Mouse (Mus musculus): ENCODE results near the gene Strn3. TPM values are rescaled to one million over a fixed set of nuclear protein-coding genes. Genes with fewer than 3 reads are reported as not detected.
"Not testable (repeated sequence)": the region's sequence is repeated elsewhere in the genome, so short reads cannot be mapped to it uniquely, and the experiment has no call there.

Strn3 gene
- polyA plus RNA-seq, 1 experiment from 2014 or later = 34.4 TPM

DNA sequence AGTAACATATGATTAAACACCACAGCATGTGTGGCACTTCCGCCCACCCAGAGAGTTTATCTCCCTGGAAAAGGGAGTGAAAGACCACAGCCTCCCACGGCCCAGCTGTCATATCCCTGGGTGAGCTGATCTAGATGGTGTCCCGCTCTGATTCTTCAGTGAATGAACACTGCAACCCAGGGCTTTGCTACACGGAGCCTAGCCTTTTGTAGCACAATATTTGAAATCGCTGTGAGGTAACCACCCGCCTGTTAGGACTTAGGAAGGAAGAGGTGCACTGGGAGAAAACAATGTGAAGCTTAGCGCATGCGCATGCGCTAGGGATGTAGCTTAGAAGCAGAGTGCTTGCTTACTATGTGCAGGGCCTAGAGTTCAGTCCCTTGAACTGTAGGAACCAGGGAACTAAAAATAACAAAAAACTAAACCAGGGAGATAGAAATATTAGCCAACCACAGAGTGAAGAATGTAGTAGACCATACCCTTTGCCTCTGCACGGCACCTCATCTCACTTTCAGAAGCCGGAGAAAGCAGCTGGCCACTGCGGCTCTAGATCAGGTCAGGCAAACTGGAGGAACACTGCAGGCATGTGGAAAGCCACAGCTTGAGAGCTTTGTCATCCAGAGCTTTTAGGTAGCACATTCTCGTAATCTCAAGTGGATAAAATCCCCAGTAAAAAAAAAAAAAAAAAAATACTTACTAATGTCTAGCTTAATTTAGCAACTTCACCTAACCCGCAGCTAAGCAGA is 17.4 kb upstream of the Strn3 start:
- 71% methylated on average over 14 of the region's 14 CpGs for WGBS
- ATAC-seq (ENCODE audit: low FRiP score) = no peak
- H3K27ac ChIP-seq (replicated peaks) = 0 out of 2 replicates have a peak overlapping the region, but pooled peaks have one; percentile 1

DNA sequence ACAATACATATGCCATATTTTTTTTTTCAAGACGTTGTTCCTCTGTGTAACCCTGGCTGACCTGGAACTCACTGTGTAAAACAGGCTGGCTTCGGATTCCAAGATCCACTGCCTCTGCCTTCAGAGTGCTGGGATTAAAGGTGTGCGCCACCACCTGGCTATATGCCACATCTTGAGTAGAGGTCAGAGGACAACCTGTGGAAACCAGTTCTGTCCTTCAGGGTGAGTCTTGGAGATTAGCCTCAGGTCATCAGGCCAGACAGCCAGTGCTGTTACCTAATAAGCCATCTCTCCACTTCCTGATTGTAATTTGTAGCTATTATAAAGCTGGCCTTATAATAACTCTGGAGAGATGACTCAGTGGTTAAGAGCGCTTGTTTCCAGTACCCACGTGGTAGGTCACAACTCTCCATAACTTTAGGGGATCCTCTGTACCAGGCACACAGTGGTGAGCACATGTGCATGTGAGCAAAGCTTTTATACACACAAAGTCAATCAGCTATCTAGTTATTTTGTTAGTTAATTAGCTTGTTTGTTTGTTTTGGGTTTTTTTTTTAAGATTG is 15.1 kb upstream of the Strn3 start:
- 89% methylated on average over 5 of the region's 5 CpGs for WGBS
- no peak overlapping the region for H3K4me3 ChIP-seq (replicated peaks)

More for the DNA sequence above, 17.4 kb upstream of the Strn3 start:
- Histone ChIP-seq H3K9me3 (replicated peaks) (no peaks in the 10 kb centered on the region), H3K4me2 (no peak overlapping the region), H3K4me1 (no peaks in the 10 kb centered on the region), H3K36me3 (no peaks in the 10 kb centered on the region), H3K4me3 (replicated peaks) (no peak overlapping the region), H3K27me3 (replicated peaks) (no peaks in the 10 kb centered on the region), H3K9ac (replicated peaks) (no peak overlapping the region)

DNA sequence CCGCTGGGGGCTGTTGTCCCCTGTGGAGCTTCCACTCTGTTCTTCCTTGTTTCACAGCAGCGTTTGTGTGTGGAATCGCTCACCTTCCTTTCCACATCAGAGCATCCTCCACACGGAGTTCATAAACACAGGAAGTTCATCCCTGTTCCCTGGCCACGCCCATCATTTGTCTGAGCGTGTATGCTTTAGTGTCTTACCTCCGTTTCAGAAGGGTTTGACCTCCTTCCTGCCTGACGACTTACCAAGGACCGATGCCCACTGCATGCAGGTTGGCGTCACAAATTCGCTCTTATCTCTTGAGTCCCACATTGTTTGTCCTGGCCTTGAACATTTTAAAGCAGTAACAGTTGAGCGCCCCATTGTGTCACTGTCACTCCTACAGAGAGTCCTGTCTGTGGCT is 14.1 kb upstream of the Strn3 start:
- Histone ChIP-seq H3K4me3 (replicated peaks) (no peak overlapping the region), H3K9ac (replicated peaks) (no peak overlapping the region), H3K27me3 (replicated peaks) (no peaks in the 10 kb centered on the region), H3K36me3 (no peaks in the 10 kb centered on the region), H3K27ac (replicated peaks) (no peak overlapping the region), H3K4me1 (no peaks in the 10 kb centered on the region), H3K4me2 (no peak overlapping the region), H3K9me3 (replicated peaks) (no peaks in the 10 kb centered on the region)
- WGBS = 84% methylated on average over 12 of the region's 12 CpGs
- ATAC-seq (ENCODE audit: low FRiP score) = no peak

More for the DNA sequence above, 15.1 kb upstream of the Strn3 start:
- H3K27ac ChIP-seq (replicated peaks) = no peak overlapping the region
- H3K36me3 ChIP-seq = no peaks in the 10 kb centered on the region
- ATAC-seq (ENCODE audit: low FRiP score) = no peak
- no peak overlapping the region for H3K9ac ChIP-seq (replicated peaks)
- H3K27me3 ChIP-seq (replicated peaks) = no peaks in the 10 kb centered on the region
- no peaks in the 10 kb centered on the region for H3K9me3 ChIP-seq (replicated peaks)
- no peaks in the 10 kb centered on the region for H3K4me1 ChIP-seq
- no peak overlapping the region for H3K4me2 ChIP-seq

DNA sequence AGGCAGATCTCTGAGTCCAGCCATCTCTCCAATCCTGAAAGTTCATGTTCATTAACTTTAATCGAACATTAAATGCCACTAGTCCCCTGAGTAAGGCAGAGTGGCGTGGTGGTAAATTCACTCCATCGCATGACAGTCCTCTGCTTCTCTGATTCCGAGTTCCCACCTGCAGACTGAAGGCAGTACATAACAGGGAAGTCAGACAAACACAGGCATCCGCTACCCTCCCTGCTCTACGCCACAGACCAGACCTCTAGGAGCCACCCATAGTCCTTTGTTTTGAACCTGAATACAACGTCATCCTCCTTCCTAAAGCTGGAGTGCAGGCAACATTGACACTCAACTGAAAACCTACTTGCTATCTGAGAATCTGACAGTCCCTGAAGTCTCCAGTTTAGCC is 12.9 kb upstream of the Strn3 start:
- no peaks in the 10 kb centered on the region for H3K4me1 ChIP-seq
- no peaks in the 10 kb centered on the region for H3K9me3 ChIP-seq (replicated peaks)
- no peak overlapping the region for H3K4me3 ChIP-seq (replicated peaks)
- no peak overlapping the region for H3K27ac ChIP-seq (replicated peaks)
- no peaks in the 10 kb centered on the region for H3K27me3 ChIP-seq (replicated peaks)
- ATAC-seq (ENCODE audit: low FRiP score) = no peak
- H3K9ac ChIP-seq (replicated peaks) = no peak overlapping the region
- no peaks in the 10 kb centered on the region for H3K36me3 ChIP-seq
- no peak overlapping the region for H3K4me2 ChIP-seq
- 65% methylated on average over 7 of the region's 7 CpGs for WGBS

DNA sequence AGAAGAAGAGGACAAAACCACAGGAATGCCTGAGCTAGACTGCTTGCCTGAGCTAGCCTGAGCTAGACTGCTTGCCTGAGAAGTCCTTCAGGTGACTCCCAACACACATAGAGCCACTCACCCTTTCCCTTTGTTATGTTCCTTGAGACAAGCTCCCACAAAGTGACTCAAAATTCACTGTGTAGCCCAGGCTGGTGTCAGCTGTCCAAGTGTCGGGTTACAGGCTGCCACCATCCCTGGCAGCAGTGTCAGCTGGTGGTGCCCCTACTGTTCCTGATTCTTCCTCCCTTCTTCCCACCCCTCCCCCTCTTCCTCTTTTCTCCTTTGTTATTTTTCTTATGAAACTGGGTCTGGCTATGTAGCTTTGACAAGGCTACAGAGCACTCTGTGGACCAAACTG is 12.2 kb upstream of the Strn3 start:
- no peak overlapping the region for H3K4me2 ChIP-seq
- no peaks in the 10 kb centered on the region for H3K4me1 ChIP-seq
- no peak overlapping the region for H3K4me3 ChIP-seq (replicated peaks)
- no peak for ATAC-seq (ENCODE audit: low FRiP score)
- H3K9me3 ChIP-seq (replicated peaks) = no peaks in the 10 kb centered on the region
- WGBS = 47% methylated on average over 1 of the region's 1 CpGs
- no peak overlapping the region for H3K9ac ChIP-seq (replicated peaks)
- H3K27me3 ChIP-seq (replicated peaks) = no peaks in the 10 kb centered on the region
- H3K27ac ChIP-seq (replicated peaks) = no peak overlapping the region
- H3K36me3 ChIP-seq = no peaks in the 10 kb centered on the region

DNA sequence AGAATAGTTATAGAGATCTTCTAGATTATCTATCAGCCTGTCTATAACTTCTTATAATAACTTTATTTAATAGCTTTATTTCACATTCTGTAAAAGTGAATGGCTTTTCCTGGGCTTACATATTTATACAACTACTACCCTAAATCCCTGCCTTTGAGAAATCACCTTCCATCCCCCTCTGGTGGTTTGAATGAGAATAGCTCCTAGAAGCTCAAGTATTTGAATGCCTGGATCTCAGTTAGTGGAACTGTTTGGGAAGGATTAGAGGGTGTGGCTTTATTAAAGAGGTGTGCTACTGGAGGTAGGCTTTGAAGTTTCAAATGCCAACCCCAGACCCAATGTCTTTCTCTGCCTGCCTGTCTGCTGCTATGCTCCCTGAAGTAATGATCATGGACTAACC is 10.0 kb upstream of the Strn3 start:
- ATAC-seq (ENCODE audit: low FRiP score) = no peak

DNA sequence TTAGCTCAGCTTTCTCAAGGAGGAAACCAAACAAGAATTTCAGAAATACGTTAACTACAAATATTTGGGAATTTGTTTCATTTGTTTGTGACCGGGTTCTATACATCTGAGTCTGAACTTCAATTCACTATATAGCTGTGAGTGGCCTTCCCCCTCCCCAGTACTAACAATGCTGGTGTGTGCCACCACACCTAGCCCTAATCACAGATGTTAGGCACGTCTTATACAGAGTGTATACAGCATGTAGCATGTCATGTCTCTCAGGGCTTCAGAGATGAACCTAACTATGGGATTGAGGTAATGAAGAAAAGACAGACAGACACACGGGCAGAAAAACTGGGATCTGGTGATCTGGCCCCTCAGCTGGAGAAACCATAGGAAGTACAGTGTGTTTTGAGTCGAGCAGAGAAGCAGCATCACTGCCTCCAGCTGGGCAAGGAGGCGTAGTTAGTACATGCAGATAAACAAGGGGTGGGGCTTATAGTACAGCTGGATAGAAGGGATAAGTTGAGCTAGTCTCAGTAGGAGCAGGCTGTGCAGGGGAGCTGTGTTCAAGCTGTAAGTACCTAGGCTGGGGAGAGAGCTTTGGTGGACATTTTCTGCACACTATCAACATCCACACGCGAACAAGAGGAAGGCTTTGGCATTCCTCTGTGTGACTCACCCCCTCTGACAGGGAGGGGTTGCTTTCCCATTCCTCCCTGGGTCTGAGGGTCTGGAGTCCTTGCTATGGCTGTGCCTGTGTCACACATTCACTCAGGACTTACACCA is 8.1 kb upstream of the Strn3 start:
- no peak overlapping the region for H3K4me2 ChIP-seq
- H3K36me3 ChIP-seq = no peaks in the 10 kb centered on the region
- H3K9me3 ChIP-seq (replicated peaks) = no peaks in the 10 kb centered on the region
- no peak overlapping the region for H3K9ac ChIP-seq (replicated peaks)
- H3K4me1 ChIP-seq = no peaks in the 10 kb centered on the region
- H3K4me3 ChIP-seq (replicated peaks) = no peak overlapping the region
- 66% methylated on average over 8 of the region's 8 CpGs for WGBS
- H3K27me3 ChIP-seq (replicated peaks) = no peaks in the 10 kb centered on the region
- H3K27ac ChIP-seq (replicated peaks) = no peak overlapping the region
- no peak; the same call in 1 of the 2 replicates for ATAC-seq (ENCODE audit: low FRiP score)

More for the DNA sequence above, 10.0 kb upstream of the Strn3 start:
- Histone ChIP-seq H3K4me3 (replicated peaks) (no peak overlapping the region), H3K4me1 (no peaks in the 10 kb centered on the region), H3K27me3 (replicated peaks) (no peaks in the 10 kb centered on the region), H3K9ac (replicated peaks) (no peak overlapping the region), H3K9me3 (replicated peaks) (no peaks in the 10 kb centered on the region), H3K36me3 (no peaks in the 10 kb centered on the region), H3K27ac (replicated peaks) (no peak overlapping the region), H3K4me2 (no peak overlapping the region)

DNA sequence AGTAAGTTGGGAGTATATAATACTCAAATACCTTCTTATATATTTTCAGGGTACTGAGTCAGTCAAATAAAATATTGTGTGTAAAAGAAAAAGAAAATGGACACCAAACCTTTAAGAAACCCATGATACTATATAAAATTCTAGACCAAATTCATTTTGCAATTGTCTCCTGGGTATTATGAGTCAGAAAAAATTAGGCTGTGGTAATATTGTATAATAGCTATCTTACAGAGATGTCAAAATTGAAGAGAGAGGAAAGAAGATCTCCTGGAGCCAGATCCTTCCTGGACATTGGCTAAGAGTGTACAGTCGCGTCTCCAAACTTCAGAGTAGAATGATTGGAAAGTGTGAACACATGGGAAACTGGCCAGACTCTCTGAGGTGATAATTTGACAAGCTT is 4.5 kb upstream of the Strn3 start:
- no peaks in the 10 kb centered on the region for H3K36me3 ChIP-seq
- no peaks in the 10 kb centered on the region for H3K9me3 ChIP-seq (replicated peaks)
- H3K9ac ChIP-seq (replicated peaks) = no peak overlapping the region
- ATAC-seq (ENCODE audit: low FRiP score) = no peak
- H3K4me1 ChIP-seq = peaks cover 7% of the 10 kb centered on the region
- H3K27ac ChIP-seq (replicated peaks) = no peak overlapping the region
- H3K27me3 ChIP-seq (replicated peaks) = no peaks in the 10 kb centered on the region
- 93% methylated on average over 2 of the region's 2 CpGs for WGBS
- no peak overlapping the region for H3K4me3 ChIP-seq (replicated peaks)
- H3K4me2 ChIP-seq = no peak overlapping the region

DNA sequence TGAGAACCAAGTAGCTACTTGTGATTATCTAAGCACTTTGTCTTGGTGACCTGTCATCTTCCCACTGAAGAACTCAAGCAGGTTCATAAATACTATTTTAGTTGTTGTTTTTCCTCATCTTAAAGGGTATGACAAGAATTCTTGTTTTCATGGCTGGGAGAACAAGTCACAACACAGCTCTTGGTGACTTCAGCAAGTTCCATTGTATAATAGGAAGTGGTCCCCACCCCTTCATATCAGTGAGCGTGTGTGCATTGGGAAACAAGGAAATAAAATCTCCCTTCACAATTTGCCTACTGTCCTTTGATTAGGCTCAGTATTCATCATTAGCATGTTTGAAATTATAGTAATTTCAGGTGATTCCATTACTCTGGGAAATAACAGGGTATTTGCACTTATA is 3.3 kb upstream of the Strn3 start:
- H3K9me3 ChIP-seq (replicated peaks) = no peaks in the 10 kb centered on the region
- peaks cover 7% of the 10 kb centered on the region for H3K4me1 ChIP-seq
- H3K27ac ChIP-seq (replicated peaks) = no peak overlapping the region
- H3K36me3 ChIP-seq = no peaks in the 10 kb centered on the region
- H3K4me2 ChIP-seq = no peak overlapping the region
- H3K27me3 ChIP-seq (replicated peaks) = no peaks in the 10 kb centered on the region
- no peak overlapping the region for H3K9ac ChIP-seq (replicated peaks)
- ATAC-seq (ENCODE audit: low FRiP score) = no peak
- no peak overlapping the region for H3K4me3 ChIP-seq (replicated peaks)
- WGBS = 100% methylated on average over 1 of the region's 1 CpGs

DNA sequence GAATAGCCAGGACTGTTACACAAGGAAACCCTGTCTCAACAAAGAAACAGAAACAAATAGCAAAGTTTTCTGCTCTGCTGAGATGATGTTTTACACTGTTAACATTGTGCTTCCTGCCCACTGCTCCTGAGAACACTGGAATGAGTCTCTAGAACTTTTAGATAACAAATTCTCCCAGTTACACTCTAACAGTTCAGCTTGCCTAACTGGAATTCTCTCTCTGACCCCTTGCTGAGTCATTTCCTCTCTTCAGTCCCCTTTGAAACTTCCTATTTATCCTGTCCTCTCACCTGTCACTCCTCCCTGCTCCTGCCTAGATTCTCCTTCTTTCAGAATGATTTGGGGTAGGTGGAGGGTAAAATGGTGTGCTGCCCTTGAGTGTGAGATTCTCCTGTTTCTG is 2.4 kb upstream of the Strn3 start:
- Histone ChIP-seq H3K4me2 (no peak overlapping the region), H3K27me3 (replicated peaks) (no peaks in the 10 kb centered on the region), H3K4me1 (peaks cover 13% of the 10 kb centered on the region), H3K9me3 (replicated peaks) (no peaks in the 10 kb centered on the region), H3K27ac (replicated peaks) (0 out of 2 replicates have a peak overlapping the region, but pooled peaks have one; percentile 9), H3K9ac (replicated peaks) (no peak overlapping the region), H3K36me3 (no peaks in the 10 kb centered on the region), H3K4me3 (replicated peaks) (no peak overlapping the region)
- no peak for ATAC-seq (ENCODE audit: low FRiP score)

DNA sequence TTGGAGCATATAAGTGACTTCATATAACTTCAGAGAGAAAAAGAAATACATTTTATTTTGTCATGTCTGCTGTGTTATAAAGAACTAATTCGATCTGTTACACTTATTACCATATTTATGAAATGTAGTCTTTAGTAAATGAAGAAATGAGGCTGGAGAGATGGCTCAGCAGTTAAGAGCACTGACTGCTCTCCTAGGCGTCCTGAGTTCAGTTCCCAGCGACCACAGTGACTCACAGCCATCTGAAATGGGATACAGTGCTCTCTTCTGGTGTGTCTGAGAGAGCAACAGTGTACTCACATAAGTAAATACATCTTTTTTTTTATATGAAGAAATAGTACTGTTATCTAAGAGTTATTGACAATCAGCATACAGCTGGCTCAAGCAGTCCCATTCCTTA is 1.7 kb upstream of the Strn3 start:
- no peak overlapping the region for H3K4me3 ChIP-seq (replicated peaks)
- ATAC-seq (ENCODE audit: low FRiP score) = no peak
- no peaks in the 10 kb centered on the region for H3K27me3 ChIP-seq (replicated peaks)
- H3K36me3 ChIP-seq = no peaks in the 10 kb centered on the region
- WGBS = 89% methylated on average over 3 of the region's 3 CpGs
- H3K4me1 ChIP-seq = peaks cover 18% of the 10 kb centered on the region
- H3K9ac ChIP-seq (replicated peaks) = no peak overlapping the region
- H3K27ac ChIP-seq (replicated peaks) = no peak overlapping the region
- no peaks in the 10 kb centered on the region for H3K9me3 ChIP-seq (replicated peaks)
- H3K4me2 ChIP-seq = no peak overlapping the region

DNA sequence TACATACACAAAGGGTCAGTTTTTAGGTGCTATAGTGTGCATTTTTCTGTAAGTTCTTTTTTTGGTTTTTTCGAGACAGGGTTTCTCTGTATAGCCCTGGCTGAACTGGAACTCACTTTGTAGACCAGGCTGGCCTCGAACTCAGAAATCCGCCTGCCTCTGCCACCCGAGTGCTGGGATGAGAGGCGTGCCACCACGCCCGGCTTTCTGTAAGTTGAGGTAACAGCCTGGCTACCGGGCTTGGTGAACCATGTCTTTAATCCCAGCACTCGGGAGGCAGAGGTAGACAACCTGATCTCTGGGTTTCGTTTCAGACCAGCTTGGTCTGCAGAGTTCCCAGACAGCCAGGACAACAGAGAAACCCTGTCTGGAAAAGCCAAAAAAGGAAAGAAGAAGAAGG is 1.2 kb upstream of the Strn3 start:
- not testable (repeated sequence) for H3K9ac ChIP-seq (replicated peaks); H3K27me3 ChIP-seq (replicated peaks); H3K4me3 ChIP-seq (replicated peaks); H3K9me3 ChIP-seq (replicated peaks); H3K27ac ChIP-seq (replicated peaks); H3K36me3 ChIP-seq; ATAC-seq (ENCODE audit: low FRiP score)
- peak overlapping the region; percentile 69; the same call in 1 of the 2 replicates for H3K4me2 ChIP-seq
- H3K4me1 ChIP-seq = peaks cover 18% of the 10 kb centered on the region
- WGBS = 88% methylated on average over 10 of the region's 10 CpGs
